Mouse (Mus musculus) right cerebral cortex, postnatal 4 days (tissue): ENCODE measurements at regions not wholly inside any gene's neighbourhood (a gene's known extent, or its start where the extent isn't known, plus 50 kb on each side); places are given as distances from the start of the nearest gene placed in this dataset.
"Not testable (repeated sequence)": the region's sequence is repeated elsewhere in the genome, so short reads cannot be mapped to it uniquely, and the experiment has no call there.

Experiments used
- DNase-seq: peaks from one replicate; pipeline ENCODE4 v3.0.0-alpha.2; 2022

GRCm38 (mm10) chr13:16490680-16491079 lies 479.0 kb downstream of the Inhba start:
- not testable (repeated sequence) for DNase-seq

- DNase-seq: no peak
Observed at GRCm38 (mm10) chr13:16498052-16498451, 486.4 kb downstream of the Inhba start.

- no peak for DNase-seq
Observed at GRCm38 (mm10) chr13:16512876-16513275, 501.2 kb downstream of the Inhba start.

- no peak for DNase-seq
Observed at GRCm38 (mm10) chr13:16515195-16515594, 503.5 kb downstream of the Inhba start.

GRCm38 (mm10) chr13:16529036-16529435 lies 517.4 kb downstream of the Inhba start:
- no peak for DNase-seq

- no peak for DNase-seq
Observed at GRCm38 (mm10) chr13:16543771-16544170, 532.1 kb downstream of the Inhba start.

- no peak for DNase-seq
Observed at GRCm38 (mm10) chr13:16550060-16550459, 538.4 kb downstream of the Inhba start.

GRCm38 (mm10) chr13:16564988-16565387 lies 553.3 kb downstream of the Inhba start:
- DNase-seq: no peak

GRCm38 (mm10) chr13:16574069-16574468 lies 562.4 kb downstream of the Inhba start:
- no peak for DNase-seq

GRCm38 (mm10) chr13:16586286-16586685 lies 574.6 kb downstream of the Inhba start:
- no peak for DNase-seq

- DNase-seq: no peak
Observed at GRCm38 (mm10) chr13:16619755-16620154, 608.1 kb downstream of the Inhba start.

- no peak for DNase-seq
Observed at GRCm38 (mm10) chr13:16626584-16626983, 614.9 kb downstream of the Inhba start.

- no peak for DNase-seq
Observed at GRCm38 (mm10) chr13:16633445-16634092, 621.9 kb downstream of the Inhba start.

GRCm38 (mm10) chr13:16636251-16636650 lies 624.6 kb downstream of the Inhba start:
- DNase-seq: no peak

GRCm38 (mm10) chr13:16641611-16642449 lies 630.2 kb downstream of the Inhba start:
- no peak for DNase-seq

GRCm38 (mm10) chr13:16642450-16642994 lies 630.9 kb downstream of the Inhba start:
- peak; percentile 46 for DNase-seq

GRCm38 (mm10) chr13:16645311-16645710 lies 633.7 kb downstream of the Inhba start:
- no peak for DNase-seq

GRCm38 (mm10) chr13:16646056-16646455 lies 634.4 kb downstream of the Inhba start:
- no peak for DNase-seq

- DNase-seq: no peak
Observed at GRCm38 (mm10) chr13:16646649-16647048, 635.0 kb downstream of the Inhba start.

- DNase-seq: no peak
Observed at GRCm38 (mm10) chr13:16656110-16656509, 644.5 kb downstream of the Inhba start.

GRCm38 (mm10) chr13:16659894-16660293 lies 648.2 kb downstream of the Inhba start:
- no peak for DNase-seq

GRCm38 (mm10) chr13:16668652-16669051 lies 657.0 kb downstream of the Inhba start:
- no peak for DNase-seq

GRCm38 (mm10) chr13:16669281-16669680 lies 657.6 kb downstream of the Inhba start:
- DNase-seq: no peak
